Comparison of ENCODE assay signal across 9 mouse cellular contexts in the genomic region with DNA sequence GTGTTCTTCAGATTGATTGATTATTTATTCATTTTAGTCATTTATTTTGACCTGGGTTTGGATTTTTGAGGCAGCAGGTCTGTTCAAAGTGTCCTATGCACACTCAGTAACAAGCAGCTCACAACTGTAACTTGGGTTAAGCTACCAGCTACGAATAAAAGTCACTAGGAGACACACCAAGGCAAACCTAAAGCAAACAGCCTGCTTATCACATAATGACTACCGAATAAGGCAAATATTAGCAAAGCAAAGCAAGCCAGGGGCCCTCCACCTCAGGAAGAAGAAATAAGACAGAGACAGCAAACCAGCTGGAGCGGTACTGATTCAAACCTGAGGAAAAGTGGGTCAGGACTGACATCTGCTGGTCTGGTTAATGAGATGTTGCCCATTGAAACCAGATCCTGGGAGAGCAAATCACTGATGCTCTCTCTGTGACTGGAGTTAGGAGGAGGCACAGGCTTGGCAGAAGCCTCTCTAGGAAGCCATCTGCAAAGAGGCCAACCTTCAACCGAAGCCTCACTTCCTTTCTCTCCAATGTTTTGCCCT.
DNase-seq lines count a peak whose midpoint lies in the region; ATAC-seq lines count a peak whose summit lies in the region.
"Had no signal": no experiment of that assay in that cellular context is flagged by ENCODE, and none has a peak within 500 bp of the region (broad histone marks: within the 10 kb centered on the region; RNA-seq: fewer than 3 reads in every experiment).

No protein-coding gene starts in this region.

- H3K9me3 ChIP-seq in heart, embryonic 12.5 days (replicated peaks): no peaks in the 10 kb centered on the region
- no peaks in the 10 kb centered on the region for H3K9me3 ChIP-seq in lung, embryonic 15.5 days
- H3K9me3 ChIP-seq: heart, embryonic 15.5 days had no signal

- no peaks in the 10 kb centered on the region for H3K36me3 ChIP-seq in heart, embryonic 12.5 days
- H3K36me3 ChIP-seq in lung, embryonic 15.5 days: no peaks in the 10 kb centered on the region
- H3K36me3 ChIP-seq: heart, embryonic 15.5 days had no signal

- peak; percentile 48; the same call in 1 of the 2 replicates for ATAC-seq in heart, embryonic 12.5 days (ENCODE audit: insufficient number of reproducible peaks, low FRiP score)
- peak; percentile 57; the same call in 1 of the 2 replicates for ATAC-seq in lung, embryonic 15.5 days (ENCODE audit: borderline replicate concordance, extremely low read depth, low FRiP score, low TSS enrichment)

- WGBS in heart, embryonic 12.5 days: 11% methylated on average over 4 of the region's 4 CpGs
- WGBS in lung, embryonic 15.5 days: 13% methylated on average over 4 of the region's 4 CpGs

- no peak overlapping the region for H3K4me2 ChIP-seq in heart, embryonic 12.5 days
- no peak overlapping the region for H3K4me2 ChIP-seq in lung, embryonic 15.5 days
- H3K4me2 ChIP-seq: heart, embryonic 15.5 days had no signal

- H3K27me3 ChIP-seq in heart, embryonic 12.5 days (replicated peaks): no peaks in the 10 kb centered on the region
- no peaks in the 10 kb centered on the region for H3K27me3 ChIP-seq in lung, embryonic 15.5 days
- H3K27me3 ChIP-seq: heart, embryonic 15.5 days had no signal

- no peak overlapping the region for H3K27ac ChIP-seq in heart, embryonic 12.5 days (ENCODE audit: poor library complexity, severe bottlenecking)
- no peak overlapping the region for H3K27ac ChIP-seq in lung, embryonic 15.5 days
- H3K27ac ChIP-seq: heart, embryonic 15.5 days had no signal

- no peak overlapping the region for H3K9ac ChIP-seq in heart, embryonic 12.5 days
- H3K9ac ChIP-seq in lung, embryonic 15.5 days: no peak overlapping the region
- H3K9ac ChIP-seq: heart, embryonic 15.5 days had no signal

- peaks cover 24% of the 10 kb centered on the region for H3K4me1 ChIP-seq in heart, embryonic 12.5 days (replicated peaks)
- peaks cover 10% of the 10 kb centered on the region for H3K4me1 ChIP-seq in lung, embryonic 15.5 days

- peak; percentile 58 for DNase-seq in right cerebral cortex, adult 18-20 months
- DNase-seq in right cerebral cortex, postnatal 4 days: no peak
- DNase-seq in embryo, embryonic 10.5 days (ENCODE audit: low spot score): peak; percentile 76
- peak; percentile 69 for DNase-seq in kidney, postnatal 10 days
- DNase-seq in right cerebral cortex, postnatal 25 days: peak; percentile 38
- no peak for DNase-seq in spleen, postnatal 10 days (ENCODE audit: low spot score in 2 of 2)

- H3K4me3 ChIP-seq in heart, embryonic 12.5 days: no peak overlapping the region
- no peak overlapping the region for H3K4me3 ChIP-seq in lung, embryonic 15.5 days
- H3K4me3 ChIP-seq: heart, embryonic 15.5 days had no signal

Comparison
In these comparisons a context has a peak if more than half of its experiments do, and no peak if none do; other contexts are left out.
1. DNase-seq: peak in right cerebral cortex, adult 18-20 months (single experiment), embryo, embryonic 10.5 days (single experiment), kidney, postnatal 10 days (single experiment) and right cerebral cortex, postnatal 25 days (single experiment); none in right cerebral cortex, postnatal 4 days (single experiment) and spleen, postnatal 10 days (0 of 2).